Mouse (Mus musculus) olfactory bulb, adult 2 months (tissue): ENCODE measurements at regions not wholly inside any gene's neighbourhood (a gene's known extent, or its start where the extent isn't known, plus 50 kb on each side); places are given as distances from the start of the nearest gene placed in this dataset.

Experiments used
- H3K27ac ChIP-seq: fragments of 200-500 bp; 2 replicates; pipeline ENCODE4 v1.5.1; 2012; ENCODE audit warnings: low read depth, low read length; ENCODE audit not compliant: insufficient read depth
- H3K4me1 ChIP-seq: fragments of 200-500 bp; 2 replicates; pipeline ENCODE4 v1.6.1; 2012; ENCODE audit warnings: low read length; ENCODE audit not compliant: control insufficient read depth, insufficient read depth
- H3K4me3 ChIP-seq: fragments of 200-500 bp; 2 replicates; pipeline ENCODE4 v1.5.1; 2012; ENCODE audit warnings: mild to moderate bottlenecking, low read depth, low read length, moderate library complexity; ENCODE audit not compliant: insufficient read depth
- CTCF ChIP-seq: fragments of 200-500 bp; IDR thresholded peaks from 2 replicates; pipeline ENCODE4 v1.5.1; 2012; ENCODE audit warnings: low read depth, mild to moderate bottlenecking, low read length, moderate library complexity; ENCODE audit not compliant: insufficient read depth
- POLR2A ChIP-seq: fragments of 200-500 bp; IDR thresholded peaks from 2 replicates; pipeline ENCODE4 v1.6.1; 2012; ENCODE audit warnings: mild to moderate bottlenecking, low read depth, low read length, moderate library complexity; ENCODE audit not compliant: insufficient read depth
- WGBS: fragments of 180-500 bp; shearing (Covaris S2); methylation state at CpG from one replicate; pipeline ENCODE4 v1.1.7; 2018; 5-methylcytosine and 5-hydroxymethylcytosine counted together

GRCm38 (mm10) chr7:78013631-78014030, 724.2 kb downstream of the Ntrk3 start:
- WGBS = 51% methylated on average over 6 of the region's 6 CpGs
- H3K4me3 ChIP-seq = no peak overlapping the region
- H3K27ac ChIP-seq = no peak overlapping the region
- TF ChIP-seq CTCF (no peak), POLR2A (no peak)
- no peaks in the 10 kb centered on the region for H3K4me1 ChIP-seq

GRCm38 (mm10) chr7:78003086-78003485, 734.7 kb downstream of the Ntrk3 start:
- WGBS = 77% methylated on average over 2 of the region's 2 CpGs
- Histone ChIP-seq H3K4me1 (no peaks in the 10 kb centered on the region), H3K4me3 (no peak overlapping the region), H3K27ac (no peak overlapping the region)
- TF ChIP-seq POLR2A = no peak

- no peak overlapping the region for H3K4me3 ChIP-seq
- no peak overlapping the region for H3K27ac ChIP-seq
- H3K4me1 ChIP-seq = no peaks in the 10 kb centered on the region
- TF ChIP-seq CTCF (no peak), POLR2A (no peak)
- WGBS = 85% methylated on average over 2 of the region's 2 CpGs
These were observed 744.0 kb downstream of the Ntrk3 start for GRCm38 (mm10) chr7:77993840-77994239.

GRCm38 (mm10) chr7:77990150-77990549, 747.7 kb downstream of the Ntrk3 start:
- WGBS = 37% methylated on average over 10 of the region's 10 CpGs
- TF ChIP-seq POLR2A = no peak
- TF ChIP-seq CTCF = no peak
- no peak overlapping the region for H3K27ac ChIP-seq
- H3K4me3 ChIP-seq = no peak overlapping the region
- no peaks in the 10 kb centered on the region for H3K4me1 ChIP-seq

- Histone ChIP-seq H3K27ac (no peak overlapping the region), H3K4me1 (no peaks in the 10 kb centered on the region), H3K4me3 (no peak overlapping the region)
- TF ChIP-seq POLR2A (no peak), CTCF (no peak)
- WGBS = 58% methylated on average over 5 of the region's 5 CpGs
These were observed 749.6 kb downstream of the Ntrk3 start for GRCm38 (mm10) chr7:77988177-77988576.

GRCm38 (mm10) chr7:77966658-77967057, 771.2 kb downstream of the Ntrk3 start:
- TF ChIP-seq POLR2A (no peak), CTCF (no peak)
- H3K4me3 ChIP-seq = no peak overlapping the region
- WGBS = 23% methylated on average over 2 of the region's 2 CpGs
- H3K4me1 ChIP-seq = no peaks in the 10 kb centered on the region
- no peak overlapping the region for H3K27ac ChIP-seq

- no peak for TF ChIP-seq POLR2A
- TF ChIP-seq CTCF = no peak
- Histone ChIP-seq H3K4me1 (no peaks in the 10 kb centered on the region), H3K4me3 (no peak overlapping the region), H3K27ac (no peak overlapping the region)
- 42% methylated on average over 2 of the region's 2 CpGs for WGBS
These were observed 804.4 kb downstream of the Ntrk3 start for GRCm38 (mm10) chr7:77933366-77933765.

- Histone ChIP-seq H3K4me3 (no peak overlapping the region), H3K27ac (no peak overlapping the region), H3K4me1 (no peaks in the 10 kb centered on the region)
- 82% methylated on average over 4 of the region's 4 CpGs for WGBS
- TF ChIP-seq CTCF = no peak
- TF ChIP-seq POLR2A = no peak
These were observed 809.0 kb downstream of the Ntrk3 start for GRCm38 (mm10) chr7:77928479-77929467.

GRCm38 (mm10) chr7:77899231-77899630, 838.6 kb downstream of the Ntrk3 start:
- Histone ChIP-seq H3K27ac (no peak overlapping the region), H3K4me3 (no peak overlapping the region), H3K4me1 (no peaks in the 10 kb centered on the region)
- TF ChIP-seq POLR2A (no peak), CTCF (no peak)
- WGBS = 43% methylated on average over 7 of the region's 7 CpGs

- Histone ChIP-seq H3K4me3 (no peak overlapping the region), H3K4me1 (no peaks in the 10 kb centered on the region), H3K27ac (no peak overlapping the region)
- 87% methylated on average over 2 of the region's 2 CpGs for WGBS
- TF ChIP-seq CTCF = no peak
These were observed 849.3 kb downstream of the Ntrk3 start for GRCm38 (mm10) chr7:77888543-77888942.
